Mouse (Mus musculus) brain, embryonic 14.5 days (tissue): ENCODE results near the gene Cpn2.

ENCODE experiments used
- CTCF ChIP-seq: fragments of 200-500 bp; IDR thresholded peaks from 2 replicates; pipeline ENCODE4 v1.5.1; 2012; ENCODE audit warnings: inconsistent platforms, mild to moderate bottlenecking, moderate library complexity, borderline replicate concordance; ENCODE audit not compliant: insufficient read depth, insufficient read length; ENCODE audit errors: extremely low read depth
- POLR2A ChIP-seq: fragments of 200-500 bp; IDR thresholded peaks from 2 replicates; pipeline ENCODE4 v1.6.1; 2012; ENCODE audit warnings: mild to moderate bottlenecking, inconsistent platforms, borderline replicate concordance; ENCODE audit not compliant: poor library complexity, insufficient read depth, insufficient read length, severe bottlenecking; ENCODE audit errors: extremely low read depth

GRCm38 (mm10) chr16:30308616-30309394 lies 41.5 kb upstream of the Cpn2 start:
- TF ChIP-seq POLR2A = no peak
- no peak for TF ChIP-seq CTCF
